Mouse (Mus musculus): ENCODE measurements around the gene Aadacl3.

Aadacl3 gene

DNA sequence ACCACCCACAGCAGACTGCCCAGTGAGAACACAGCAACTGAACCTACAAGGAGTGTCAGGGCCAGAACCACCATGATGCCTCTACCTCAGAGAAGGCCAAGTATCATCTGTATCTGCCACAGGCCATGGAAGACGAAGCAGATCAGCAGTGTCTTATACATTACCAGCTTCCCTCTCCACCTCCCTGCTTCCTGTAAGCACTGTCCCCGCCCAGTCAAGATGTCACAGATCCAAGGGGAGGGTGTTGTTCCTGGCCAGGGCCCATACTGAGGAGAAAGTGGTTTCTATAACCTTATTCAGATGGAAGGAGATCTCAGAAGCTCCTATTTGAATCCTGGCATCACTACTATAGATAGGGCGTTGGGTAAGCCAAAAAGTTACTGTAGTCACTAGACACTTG lies at the start of gene Aadacl3:
Gene Aadacl3 (minus strand): TSS at position 101 of the 400 bp plus-strand sequence.
- no peak for DNase-seq (ENCODE audit: low spot score in 2 of 2)

DNA sequence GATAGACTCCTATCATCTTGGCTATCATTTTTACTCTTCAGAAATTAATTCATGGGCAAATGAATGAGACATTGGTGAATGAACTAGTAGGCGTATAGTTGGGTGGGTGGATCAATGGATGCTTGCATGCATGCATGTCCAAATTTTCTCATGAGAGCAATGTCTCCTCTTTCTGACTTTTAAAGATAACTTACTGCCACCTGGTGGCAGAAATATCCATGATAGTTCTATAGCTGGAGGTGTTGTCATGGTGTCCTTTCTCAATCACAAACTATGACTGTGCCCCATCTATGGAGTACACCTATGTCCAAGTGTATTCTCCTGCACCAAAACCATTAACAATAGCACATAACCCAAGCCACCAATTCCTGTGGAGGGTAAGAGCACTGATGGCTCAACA lies 43.0 kb upstream of the Aadacl3 start:
- no peak for DNase-seq (ENCODE audit: low spot score in 2 of 2)

DNA sequence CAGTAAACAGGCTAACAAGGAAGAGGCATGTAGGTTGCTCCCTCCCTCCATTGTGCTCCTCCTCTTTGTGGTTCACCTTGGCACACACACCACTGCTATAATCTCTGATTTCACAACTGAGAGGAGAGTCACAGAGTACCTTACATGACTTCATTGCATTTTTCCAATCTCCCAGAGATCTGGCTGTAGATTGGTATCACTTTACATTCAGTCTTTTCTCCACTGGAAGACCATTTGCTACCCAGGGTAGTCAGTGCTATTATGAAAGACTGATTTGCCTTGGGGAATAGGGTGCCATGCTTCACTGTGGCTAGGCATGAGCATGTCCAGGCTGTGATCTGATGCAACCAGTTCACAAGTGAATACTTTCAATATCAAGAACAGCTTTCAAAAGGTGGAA lies 29.8 kb upstream of the Aadacl3 start:
- DNase-seq (ENCODE audit: low spot score in 2 of 2): no peak

- DNase-seq (ENCODE audit: low spot score in 2 of 2): no peak
Observed at GRCm38 (mm10) chr4:144468091-144468490, 4.5 kb upstream of the Aadacl3 start.

GRCm38 (mm10) chr4:144465206-144465605 lies 1.6 kb upstream of the Aadacl3 start:
- DNase-seq (ENCODE audit: low spot score in 2 of 2): no peak

- DNase-seq (ENCODE audit: low spot score in 2 of 2): no peak
Observed at GRCm38 (mm10) chr4:144453217-144453616, 10.3 kb downstream of the Aadacl3 start, which contains the start of gene Gm9944. Gene Gm9944 (minus strand): TSS chr4:144453317.

GRCm38 (mm10) chr4:144448546-144448945 lies 15.0 kb downstream of the Aadacl3 start:
- no peak for DNase-seq (ENCODE audit: low spot score in 2 of 2)

DNA sequence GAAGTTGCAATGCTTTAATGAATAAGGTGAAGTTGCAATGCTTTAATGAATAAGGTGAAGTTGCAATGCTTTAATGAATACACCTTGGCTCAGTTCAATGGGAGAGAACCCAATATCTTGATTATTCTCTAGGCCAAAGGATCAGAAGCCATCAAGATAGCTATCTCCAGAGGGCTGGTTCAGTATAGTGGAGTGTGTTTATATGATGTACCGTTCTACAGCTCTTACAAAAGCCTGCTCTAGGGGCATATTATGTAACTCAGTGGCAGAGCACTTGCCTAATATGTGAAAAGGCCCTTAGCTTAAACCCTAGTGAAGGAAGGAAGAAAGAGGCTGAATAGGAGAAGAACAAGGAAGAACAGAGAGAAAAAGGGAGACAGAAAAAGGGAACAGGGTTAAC lies 22.0 kb downstream of the Aadacl3 start:
- DNase-seq (ENCODE audit: low spot score in 2 of 2): no peak

GRCm38 (mm10) chr4:144441095-144441494 lies 22.5 kb downstream of the Aadacl3 start:
- DNase-seq (ENCODE audit: low spot score in 2 of 2): no peak

- no peak for DNase-seq (ENCODE audit: low spot score in 2 of 2)
Observed at GRCm38 (mm10) chr4:144438672-144439071, 24.9 kb downstream of the Aadacl3 start, which contains the start of gene 1700012P22Rik. Gene 1700012P22Rik (minus strand): TSS chr4:144438772.

GRCm38 (mm10) chr4:144433216-144433615 lies 30.3 kb downstream of the Aadacl3 start:
- no peak for DNase-seq (ENCODE audit: low spot score in 2 of 2)

GRCm38 (mm10) chr4:144430723-144431122 lies 32.8 kb downstream of the Aadacl3 start:
- DNase-seq (ENCODE audit: low spot score in 2 of 2): no peak

- DNase-seq (ENCODE audit: low spot score in 2 of 2): peak in 1 of 2 experiments; percentile 17
Observed at GRCm38 (mm10) chr4:144428868-144429267, 34.7 kb downstream of the Aadacl3 start.

DNA sequence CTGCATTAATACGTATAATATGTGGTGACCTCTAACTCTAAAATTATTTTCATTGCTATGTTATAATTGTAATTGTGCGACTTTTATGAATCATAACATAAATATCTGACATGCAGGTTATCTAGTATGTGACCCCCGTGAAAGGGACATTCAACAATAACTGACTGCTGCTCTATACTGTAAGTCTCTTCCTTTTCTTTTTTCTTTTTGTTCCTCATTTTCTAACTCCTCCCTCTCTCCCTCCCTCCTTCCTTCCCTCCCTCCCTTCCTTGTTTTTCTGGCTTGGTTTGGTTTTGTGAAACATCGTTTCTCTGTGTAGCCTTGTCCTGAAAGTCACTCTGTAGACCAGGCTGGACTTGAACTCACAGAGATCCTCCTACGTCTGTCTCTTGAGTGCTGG lies 39.0 kb downstream of the Aadacl3 start:
- DNase-seq (ENCODE audit: low spot score in 2 of 2): no peak

DNA sequence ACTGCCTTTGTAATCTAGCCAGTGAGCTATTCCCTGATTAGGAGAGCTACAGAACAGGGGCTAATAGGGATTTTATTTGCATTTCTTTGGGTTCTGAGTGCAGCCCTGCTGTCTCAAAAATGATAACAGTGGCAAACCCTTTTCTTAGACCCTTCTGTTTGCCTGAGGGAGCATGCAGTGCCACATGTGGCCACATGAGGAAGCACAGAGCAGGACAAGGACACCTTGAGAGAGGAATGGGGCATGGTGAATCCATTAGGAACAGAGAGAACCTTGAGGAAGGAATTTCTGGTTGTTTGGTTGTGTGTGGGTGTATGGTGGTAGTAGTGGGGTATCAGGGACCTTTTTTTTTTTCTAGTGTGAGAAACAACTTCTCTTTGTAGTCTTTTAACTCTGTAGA lies 42.9 kb downstream of the Aadacl3 start:
- DNase-seq (ENCODE audit: low spot score in 2 of 2): no peak

DNA sequence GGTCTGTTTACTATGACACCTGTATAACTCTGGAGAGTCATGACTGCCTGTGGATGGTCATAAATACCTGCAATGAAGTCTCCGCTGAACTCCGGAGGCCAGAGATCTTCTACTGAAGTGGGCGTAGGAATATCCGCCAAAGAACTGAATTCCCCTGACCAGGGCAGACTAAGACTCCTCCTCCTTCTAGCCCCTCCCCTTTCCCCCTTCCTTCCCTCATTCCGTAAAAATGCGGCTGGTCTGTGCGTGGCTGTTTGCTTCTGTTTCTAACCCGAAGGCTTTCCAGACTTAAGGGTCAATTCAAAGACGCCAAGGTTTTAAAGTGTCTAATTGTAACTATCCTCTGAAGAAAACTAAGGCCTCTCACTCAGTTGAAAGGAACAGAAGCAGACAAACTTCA lies 55.3 kb downstream of the Aadacl3 start, which contains the start of gene Pramef12:
Gene Pramef12 (minus strand): TSS at position 175 of the 400 bp plus-strand sequence.
- no peak for DNase-seq (ENCODE audit: low spot score in 2 of 2)

GRCm38 (mm10) chr4:144406261-144406660 lies 57.3 kb downstream of the Aadacl3 start:
- DNase-seq (ENCODE audit: low spot score in 2 of 2): no peak

GRCm38 (mm10) chr4:144404456-144405086 lies 59.0 kb downstream of the Aadacl3 start:
- peak in 1 of 2 experiments; percentile 16 for DNase-seq (ENCODE audit: low spot score in 2 of 2)

Measured in spleen, postnatal 10 days (tissue).